Mouse (Mus musculus) olfactory bulb, adult 2 months (tissue): ENCODE results near the gene Mrps35.

ENCODE experiments used
- CTCF ChIP-seq: fragments of 200-500 bp; IDR thresholded peaks from 2 replicates; pipeline ENCODE4 v1.5.1; 2012; ENCODE audit warnings: low read depth, mild to moderate bottlenecking, low read length, moderate library complexity; ENCODE audit not compliant: insufficient read depth
- POLR2A ChIP-seq: fragments of 200-500 bp; IDR thresholded peaks from 2 replicates; pipeline ENCODE4 v1.6.1; 2012; ENCODE audit warnings: mild to moderate bottlenecking, low read depth, low read length, moderate library complexity; ENCODE audit not compliant: insufficient read depth

- no peak for TF ChIP-seq POLR2A
- no peak for TF ChIP-seq CTCF
These were observed 9.1 kb downstream of the Mrps35 start for GRCm38 (mm10) chr6:147051666-147052065.
